Mouse (Mus musculus): ENCODE data around the gene Arrdc1. TPM values are rescaled to one million over a fixed set of nuclear protein-coding genes. Genes with fewer than 3 reads are reported as not detected.

Gene Arrdc1
- total RNA-seq (2023), result 135 TPM

GRCm38 (mm10) chr2:24935057-24935796 lies at the start of gene Arrdc1:
TSS of gene Arrdc1 (minus strand) at chr2:24935252.

GRCm38 (mm10) chr2:24975704-24976297 lies 40.7 kb upstream of the Arrdc1 start, which contains the start of gene Pnpla7:
TSS of gene Pnpla7 (plus strand) at chr2:24976033.

GRCm38 (mm10) chr2:24974906-24975703 lies 40.1 kb upstream of the Arrdc1 start, which contains the start of gene Mrpl41:
TSS of gene Mrpl41 (minus strand) at chr2:24975098.

GRCm38 (mm10) chr2:24962304-24963000 lies 27.4 kb upstream of the Arrdc1 start, which contains the start of gene Dph7:
TSS of gene Dph7 (plus strand) at chr2:24962400.

GRCm38 (mm10) chr2:24949421-24950188 lies 14.6 kb upstream of the Arrdc1 start, which contains the start of gene Zmynd19:
TSS of gene Zmynd19 (plus strand) at chr2:24949792.

GRCm38 (mm10) chr2:24918930-24919838 lies 15.9 kb downstream of the Arrdc1 start, which contains the start of gene Ehmt1:
TSS of gene Ehmt1 (minus strand) at chr2:24919614.

Other genes starting within 250 kb of the Arrdc1 start
- gene Cacna1b, start 172.1 kb downstream of the Arrdc1 start, total RNA-seq (2023), result not detected
- 136 TPM for gene Ehmt1, start 15.6 kb downstream of the Arrdc1 start, total RNA-seq (2023)
- gene Zmynd19, start 14.5 kb upstream of the Arrdc1 start, total RNA-seq (2023), result 19.6 TPM
- gene Dph7, start 27.1 kb upstream of the Arrdc1 start, total RNA-seq (2023), result 21.0 TPM
- 25.7 TPM for gene Mrpl41, start 39.8 kb upstream of the Arrdc1 start, total RNA-seq (2023)
- 177 TPM for gene Pnpla7, start 40.8 kb upstream of the Arrdc1 start, total RNA-seq (2023)
- gene Nsmf, start 119.1 kb upstream of the Arrdc1 start, total RNA-seq (2023), result 22.3 TPM
- gene Entpd8, start 145.1 kb upstream of the Arrdc1 start, total RNA-seq (2023), result not detected
- gene Noxa1, start 159.9 kb upstream of the Arrdc1 start, total RNA-seq (2023), result not detected
- 5.2 TPM for gene Nrarp, start 245.5 kb upstream of the Arrdc1 start, total RNA-seq (2023)